Mouse (Mus musculus): ENCODE data around the gene Mb21d2.
A peak's percentile ranks its signal among the peaks of the same experiment; 100 is the strongest.

The Mb21d2 gene

GRCm38 (mm10) chr16:28859678-28860077 lies 69.8 kb downstream of the Mb21d2 start:
- no peak for DNase-seq

DNA sequence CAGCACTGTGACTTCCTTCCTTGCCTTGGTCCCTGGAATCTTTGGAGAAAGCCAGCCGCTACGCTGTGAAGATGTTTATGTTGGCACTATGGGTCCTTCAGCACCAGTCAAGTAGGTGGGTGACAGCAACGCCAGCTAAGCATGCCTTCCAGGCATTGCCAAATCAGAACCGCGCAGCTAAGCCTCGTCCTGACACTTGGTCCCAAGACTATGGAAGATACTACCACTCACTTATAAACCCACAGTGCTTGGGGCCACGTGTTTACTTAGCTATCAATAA lies 70.5 kb downstream of the Mb21d2 start:
- DNase-seq = no peak

- peak in 1 of 2 experiments; percentile 41 for DNase-seq
Measured at GRCm38 (mm10) chr16:28858210-28859008, 71.1 kb downstream of the Mb21d2 start.

DNA sequence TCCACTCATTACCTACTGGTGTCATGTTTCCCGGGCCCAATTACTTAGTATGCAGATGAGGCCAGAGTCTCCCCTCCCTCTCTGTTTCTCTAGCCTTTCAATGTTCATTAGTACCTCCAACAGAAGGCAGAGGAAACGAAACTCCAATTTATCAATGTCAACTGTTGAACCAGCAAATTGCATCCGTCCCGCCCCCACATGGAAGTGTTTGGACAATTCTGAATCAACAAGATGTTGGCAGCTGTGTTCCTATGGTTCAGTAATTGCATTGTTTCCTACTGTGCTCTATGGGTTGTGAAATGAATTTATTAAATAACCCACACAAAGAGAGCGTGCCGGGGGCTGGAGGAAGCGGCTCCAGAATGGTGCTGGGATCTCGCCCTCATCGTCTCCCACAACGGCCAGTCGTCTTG lies 78.1 kb downstream of the Mb21d2 start:
- peak; percentile 58 to 74 for DNase-seq

DNA sequence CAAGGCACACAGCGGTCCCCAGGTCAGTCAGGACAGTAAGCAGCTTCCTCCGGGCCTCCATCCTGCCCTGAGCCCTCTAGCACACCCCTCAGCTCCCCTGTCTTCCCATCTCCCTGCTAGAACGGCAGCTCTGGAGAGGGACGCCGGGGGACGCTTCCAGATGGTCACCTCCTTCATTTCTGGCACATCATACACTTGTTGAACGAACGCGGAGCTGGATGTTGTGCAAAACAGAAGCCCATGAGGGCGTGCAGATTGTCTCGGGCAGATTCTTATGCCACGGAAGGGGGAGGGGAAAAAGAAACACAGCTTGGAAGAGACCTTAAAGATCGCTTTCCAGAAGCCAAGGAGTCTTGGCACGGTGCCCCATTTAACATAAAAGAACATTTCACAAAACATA lies 78.6 kb downstream of the Mb21d2 start:
- DNase-seq = peak; percentile 13 to 37

- no peak for DNase-seq
Measured at GRCm38 (mm10) chr16:28846123-28846522, 83.3 kb downstream of the Mb21d2 start.

DNA sequence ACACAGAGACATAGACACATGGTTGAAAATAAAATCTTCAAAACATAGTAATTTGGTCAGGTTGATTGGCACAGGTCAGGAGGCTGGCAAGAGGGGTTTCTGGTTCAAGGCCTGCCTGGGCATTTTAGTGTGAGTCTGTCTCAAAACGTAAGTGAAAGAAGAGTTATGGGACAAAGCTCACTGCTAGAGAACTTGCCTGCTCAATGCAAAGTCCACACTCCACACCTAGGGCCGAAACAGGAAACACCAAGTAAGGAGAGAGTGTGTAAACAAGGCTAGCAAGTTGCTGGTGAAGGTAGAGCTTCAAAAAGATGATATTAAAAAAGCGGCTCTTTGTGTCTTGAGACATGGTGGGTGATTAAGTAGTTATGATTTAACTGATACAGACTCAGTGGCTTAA lies 84.1 kb downstream of the Mb21d2 start:
- no peak for DNase-seq

DNA sequence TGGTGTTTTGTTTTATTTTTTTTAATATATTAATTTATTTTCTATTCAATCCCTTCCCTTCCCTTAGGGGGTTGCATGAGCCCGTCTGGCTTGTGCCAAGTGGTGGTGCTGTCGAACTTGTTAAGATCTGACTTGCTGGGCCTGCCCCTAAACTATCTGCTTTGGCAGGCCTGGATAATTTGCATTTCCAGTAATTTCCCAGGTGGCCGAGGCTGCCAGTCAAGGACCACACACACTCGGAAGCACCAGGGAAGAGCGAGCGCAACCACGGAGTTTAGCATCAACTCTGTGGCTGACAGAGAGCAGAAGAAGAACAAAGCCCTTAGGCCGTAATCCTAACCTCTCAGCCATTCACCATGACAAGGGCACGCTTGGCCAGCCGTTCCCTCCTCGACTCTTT lies 88.4 kb downstream of the Mb21d2 start:
- peak; percentile 22 to 39 for DNase-seq

GRCm38 (mm10) chr16:28840075-28840974 lies 89.1 kb downstream of the Mb21d2 start:
- peak in 1 of 2 experiments; percentile 75 for DNase-seq

DNA sequence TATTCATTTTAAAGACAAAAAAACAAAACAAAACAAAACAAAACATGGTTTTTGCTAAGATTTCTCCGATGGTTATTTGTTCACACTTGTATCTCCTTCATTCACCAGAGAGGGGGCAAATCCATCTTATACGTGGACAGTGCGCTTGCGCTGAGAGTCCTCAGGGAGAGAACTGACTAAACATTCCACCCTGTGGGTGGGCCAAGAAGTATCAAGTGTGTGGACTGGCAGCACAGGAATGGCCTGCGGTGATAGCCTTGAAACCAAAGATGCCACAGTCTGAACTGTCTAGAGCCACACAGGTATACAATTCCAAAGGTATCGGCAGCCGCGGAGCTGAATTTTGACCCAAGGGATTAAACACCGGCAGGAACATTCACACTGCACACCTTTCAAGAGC lies 89.9 kb downstream of the Mb21d2 start:
- peak; percentile 16 to 38 for DNase-seq

- peak in 1 of 2 experiments; percentile 65 for DNase-seq
Measured at GRCm38 (mm10) chr16:28838016-28838415, 91.5 kb downstream of the Mb21d2 start.

- DNase-seq = no peak
Measured at GRCm38 (mm10) chr16:28832085-28832635, 97.3 kb downstream of the Mb21d2 start.

- DNase-seq = no peak
Measured at GRCm38 (mm10) chr16:28829263-28829955, 100.1 kb downstream of the Mb21d2 start.

DNA sequence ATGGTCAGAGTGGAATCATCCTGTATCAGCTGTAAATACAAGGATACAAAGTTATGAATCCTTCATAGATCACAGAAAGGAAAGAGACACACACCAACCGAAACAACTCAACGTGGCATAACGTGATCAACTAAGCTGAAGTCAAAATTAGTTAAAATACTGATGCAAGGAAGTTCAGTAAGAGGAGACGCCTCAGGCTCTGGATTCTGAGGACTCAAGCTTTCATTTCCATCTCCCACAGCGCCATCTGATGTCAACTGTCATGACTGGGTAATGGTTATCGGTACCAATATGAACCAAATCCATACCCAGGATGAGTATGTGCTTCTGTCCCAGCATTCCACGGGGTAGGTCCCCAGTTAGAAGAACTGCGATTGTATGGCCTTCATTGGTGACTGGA lies 104.7 kb downstream of the Mb21d2 start:
- DNase-seq = no peak

- DNase-seq = no peak
Measured at GRCm38 (mm10) chr16:28821774-28822173, 107.7 kb downstream of the Mb21d2 start.

- no peak for DNase-seq
Measured at GRCm38 (mm10) chr16:28818749-28819285, 110.7 kb downstream of the Mb21d2 start.

GRCm38 (mm10) chr16:28813290-28813689 lies 116.2 kb downstream of the Mb21d2 start:
- no peak for DNase-seq

GRCm38 (mm10) chr16:28809089-28809488 lies 120.4 kb downstream of the Mb21d2 start:
- no peak for DNase-seq

GRCm38 (mm10) chr16:28793115-28793514 lies 136.4 kb downstream of the Mb21d2 start:
- DNase-seq = peak in 1 of 2 experiments; percentile 7

Data from lung, postnatal 4 days (tissue).